Mouse (Mus musculus): Measurements from ENCODE around the gene Bbof1. TPM values are rescaled to one million over a fixed set of nuclear protein-coding genes. Genes with fewer than 3 reads are reported as not detected.

Bbof1 gene
- total RNA-seq, 2 experiments from 2014 or later = 6.8 to 8.3 TPM

- intact Hi-C loops (cut with DNase I) = no loop called here
- DNase-seq (ENCODE audit: low spot score in 2 of 2) = no peak
These were observed 10.2 kb upstream of the Bbof1 start for GRCm38 (mm10) chr12:84398629-84399028.

GRCm38 (mm10) chr12:84399135-84399534 is 9.7 kb upstream of the Bbof1 start:
- DNase-seq (ENCODE audit: low spot score in 2 of 2) = no peak
- intact Hi-C loops (cut with DNase I) = no loop called here

GRCm38 (mm10) chr12:84399663-84400062 is 9.2 kb upstream of the Bbof1 start:
- intact Hi-C loops (cut with DNase I) = no loop called here
- DNase-seq (ENCODE audit: low spot score in 2 of 2) = no peak

- intact Hi-C loops (cut with DNase I) = no loop called here
- no peak for DNase-seq (ENCODE audit: low spot score in 2 of 2)
These were observed 8.8 kb upstream of the Bbof1 start for GRCm38 (mm10) chr12:84400068-84400467.

- intact Hi-C loops (cut with DNase I) = no loop called here
- no peak for DNase-seq (ENCODE audit: low spot score in 2 of 2)
These were observed 8.2 kb upstream of the Bbof1 start for GRCm38 (mm10) chr12:84400653-84401052.

- no peak for DNase-seq (ENCODE audit: low spot score in 2 of 2)
- intact Hi-C loops (cut with DNase I) = no loop called here
These were observed 5.9 kb upstream of the Bbof1 start for GRCm38 (mm10) chr12:84402923-84403322.

- intact Hi-C loops (cut with DNase I) = no loop called here
- no peak for DNase-seq (ENCODE audit: low spot score in 2 of 2)
These were observed 4.3 kb upstream of the Bbof1 start for GRCm38 (mm10) chr12:84404541-84404940.

- intact Hi-C loops (cut with DNase I) = no loop called here
- DNase-seq (ENCODE audit: low spot score in 2 of 2) = no peak
These were observed 1.6 kb upstream of the Bbof1 start for GRCm38 (mm10) chr12:84407259-84407658.

- peak; percentile 20 to 46 for DNase-seq (ENCODE audit: low spot score in 2 of 2)
- intact Hi-C loops (cut with DNase I) = no loop called here
These were observed 725 bp upstream of the Bbof1 start for GRCm38 (mm10) chr12:84407874-84408818.

GRCm38 (mm10) chr12:84416834-84417604 is 8.1 kb downstream of the Bbof1 start, which contains the start of gene Rnf113a2:
Gene Rnf113a2 (plus strand): TSS chr12:84417196.
- intact Hi-C loops (cut with DNase I) = no loop called here
- DNase-seq (ENCODE audit: low spot score in 2 of 2) = peak; percentile 86 to 88

GRCm38 (mm10) chr12:84417605-84417922 is 8.7 kb downstream of the Bbof1 start:
- intact Hi-C loops (cut with DNase I) = no loop called here
- no peak for DNase-seq (ENCODE audit: low spot score in 2 of 2)

- intact Hi-C loops (cut with DNase I) = no loop called here
- DNase-seq (ENCODE audit: low spot score in 2 of 2) = no peak
These were observed 15.1 kb downstream of the Bbof1 start for GRCm38 (mm10) chr12:84423990-84424389.

GRCm38 (mm10) chr12:84429825-84430224 is 21.0 kb downstream of the Bbof1 start:
- intact Hi-C loops (cut with DNase I) = no loop called here
- no peak for DNase-seq (ENCODE audit: low spot score in 2 of 2)

- no peak for DNase-seq (ENCODE audit: low spot score in 2 of 2)
- intact Hi-C loops (cut with DNase I) = no loop called here
These were observed 29.8 kb downstream of the Bbof1 start for GRCm38 (mm10) chr12:84438697-84439096.

GRCm38 (mm10) chr12:84442526-84442925 is 33.7 kb downstream of the Bbof1 start:
- intact Hi-C loops (cut with DNase I) = no loop called here
- DNase-seq (ENCODE audit: low spot score in 2 of 2) = no peak

- intact Hi-C loops (cut with DNase I) = no loop called here
These were observed 38.5 kb downstream of the Bbof1 start for GRCm38 (mm10) chr12:84447386-84447785.

GRCm38 (mm10) chr12:84448181-84448580 is 39.3 kb downstream of the Bbof1 start:
- intact Hi-C loops (cut with DNase I) = no loop called here
- DNase-seq (ENCODE audit: low spot score in 2 of 2) = no peak

More at GRCm38 (mm10) chr12:84447386-84447785, 38.5 kb downstream of the Bbof1 start:
- DNase-seq (ENCODE audit: low spot score in 2 of 2) = no peak

GRCm38 (mm10) chr12:84449887-84450286 is 41.0 kb downstream of the Bbof1 start:
- DNase-seq (ENCODE audit: low spot score in 2 of 2) = no peak
- intact Hi-C loops (cut with DNase I) = no loop called here

GRCm38 (mm10) chr12:84450351-84450717 is 41.5 kb downstream of the Bbof1 start:
- peak in 1 of 2 experiments; percentile 27 for DNase-seq (ENCODE audit: low spot score in 2 of 2)
- intact Hi-C loops (cut with DNase I) = no loop called here

Measured in left cerebral cortex, postnatal 14 days (tissue).